Mouse (Mus musculus) cerebellum, postnatal 10 days (tissue): ENCODE measurements around the gene Rptor.

Experiments
- DNase-seq, 2 experiments: peaks; one replicate each; pipeline ENCODE4 v3.0.0; 2021; ENCODE audit warnings: mixed read lengths in 2 of 2

The Rptor gene

GRCm38 (mm10) chr11:119602763-119603526 is at the start of gene Rptor:
Gene Rptor, plus strand, starts transcription at chr11:119602905.
- peak; percentile 99 for DNase-seq

- peak; percentile 48 to 58 for DNase-seq
Observed at GRCm38 (mm10) chr11:119554706-119555105, 48.0 kb upstream of the Rptor start.

- peak in 1 of 2 experiments; percentile 26 for DNase-seq
Observed at GRCm38 (mm10) chr11:119555170-119555569, 47.5 kb upstream of the Rptor start.

GRCm38 (mm10) chr11:119557940-119558869 is 44.5 kb upstream of the Rptor start:
- DNase-seq, result peak in 1 of 2 experiments; percentile 56

- DNase-seq, result no peak
Observed at GRCm38 (mm10) chr11:119558870-119559610, 43.7 kb upstream of the Rptor start.

GRCm38 (mm10) chr11:119562286-119562685 is 40.4 kb upstream of the Rptor start:
- DNase-seq, result no peak

- peak; percentile 63 to 71 for DNase-seq
Observed at GRCm38 (mm10) chr11:119563166-119563565, 39.5 kb upstream of the Rptor start.

- DNase-seq, result no peak
Observed at GRCm38 (mm10) chr11:119564383-119564782, 38.3 kb upstream of the Rptor start.

- peak; percentile 77 to 79 for DNase-seq
Observed at GRCm38 (mm10) chr11:119565021-119565420, 37.7 kb upstream of the Rptor start.

- DNase-seq, result peak in 1 of 2 experiments; percentile 22
Observed at GRCm38 (mm10) chr11:119565684-119566083, 37.0 kb upstream of the Rptor start.

- DNase-seq, result no peak
Observed at GRCm38 (mm10) chr11:119566188-119566587, 36.5 kb upstream of the Rptor start.

- no peak for DNase-seq
Observed at GRCm38 (mm10) chr11:119572316-119573010, 30.2 kb upstream of the Rptor start.

- DNase-seq, result no peak
Observed at GRCm38 (mm10) chr11:119576855-119577254, 25.9 kb upstream of the Rptor start.

GRCm38 (mm10) chr11:119577721-119578120 is 25.0 kb upstream of the Rptor start:
- DNase-seq, result no peak

- DNase-seq, result peak in 1 of 2 experiments; percentile 21
Observed at GRCm38 (mm10) chr11:119586511-119586910, 16.2 kb upstream of the Rptor start.

GRCm38 (mm10) chr11:119587112-119587511 is 15.6 kb upstream of the Rptor start:
- no peak for DNase-seq

GRCm38 (mm10) chr11:119589242-119589641 is 13.5 kb upstream of the Rptor start:
- DNase-seq, result no peak

- DNase-seq, result no peak
Observed at GRCm38 (mm10) chr11:119593966-119594365, 8.7 kb upstream of the Rptor start.

- DNase-seq, result no peak
Observed at GRCm38 (mm10) chr11:119598856-119599255, 3.8 kb upstream of the Rptor start.

- DNase-seq, result no peak
Observed at GRCm38 (mm10) chr11:119600286-119600685, 2.4 kb upstream of the Rptor start.

GRCm38 (mm10) chr11:119602177-119602700 is 466 bp upstream of the Rptor start:
- DNase-seq, result peak; percentile 19 to 45

GRCm38 (mm10) chr11:119603527-119603905 is 811 bp downstream of the Rptor start:
- DNase-seq, result peak; percentile 52 to 58
